Mouse (Mus musculus) ES-CJ7 (cell line): ENCODE results near the gene Casc3.
"Not testable (repeated sequence)": the region's sequence is repeated elsewhere in the genome, so short reads cannot be mapped to it uniquely, and the experiment has no call there.

Experiments
- DNase-seq: peaks from one replicate; pipeline ENCODE4 v3.0.0; 2011; ENCODE audit warnings: low read depth, low spot score

The Casc3 gene

DNA sequence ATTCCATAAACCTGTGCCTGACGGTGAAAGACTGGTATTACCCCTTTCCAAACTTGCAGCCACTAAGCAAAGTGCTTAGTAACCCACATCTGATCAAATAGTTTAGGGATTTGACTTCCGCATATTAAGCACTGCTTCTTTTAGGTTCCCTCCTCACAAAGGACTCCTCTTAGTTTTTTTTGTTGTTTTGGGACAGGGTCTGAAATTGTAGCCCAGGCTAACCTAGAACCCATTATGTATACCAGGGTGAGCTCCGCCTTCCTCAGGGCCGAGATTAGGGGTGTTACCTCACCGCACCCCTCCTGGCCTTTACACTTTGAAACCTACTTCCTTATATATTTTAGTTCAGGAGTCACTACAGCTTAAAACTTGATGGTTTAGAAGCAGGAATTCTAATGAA, 14.9 kb upstream of the Casc3 start:
- no peak for DNase-seq

DNA sequence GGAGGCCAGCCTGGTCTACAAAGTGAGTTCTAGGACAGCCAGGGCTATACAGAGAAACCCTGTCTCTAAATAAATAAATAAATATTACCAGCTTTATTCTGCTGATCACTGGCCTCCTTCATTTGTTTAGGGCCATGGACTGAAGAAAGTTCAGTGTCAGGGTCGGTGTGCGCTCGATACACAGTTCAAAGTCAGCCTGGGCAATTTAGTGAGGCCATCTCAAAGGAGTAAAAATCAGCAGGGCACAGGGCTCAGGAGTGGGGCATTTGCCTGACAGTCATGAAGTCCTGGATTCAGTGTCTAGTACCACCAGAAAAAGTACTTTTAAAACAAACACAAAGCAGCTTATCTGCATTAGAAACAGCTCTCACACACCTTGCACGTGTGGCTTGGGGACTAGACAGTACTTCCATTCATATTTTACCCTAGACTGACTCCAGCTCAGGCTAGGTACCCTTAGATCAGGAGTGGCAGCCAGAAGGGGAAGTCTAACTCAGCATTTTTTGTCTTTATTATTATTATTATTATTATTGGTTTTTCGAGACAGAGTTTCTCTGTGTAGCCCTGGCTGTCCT, 14.0 kb upstream of the Casc3 start:
- DNase-seq = no peak

DNA sequence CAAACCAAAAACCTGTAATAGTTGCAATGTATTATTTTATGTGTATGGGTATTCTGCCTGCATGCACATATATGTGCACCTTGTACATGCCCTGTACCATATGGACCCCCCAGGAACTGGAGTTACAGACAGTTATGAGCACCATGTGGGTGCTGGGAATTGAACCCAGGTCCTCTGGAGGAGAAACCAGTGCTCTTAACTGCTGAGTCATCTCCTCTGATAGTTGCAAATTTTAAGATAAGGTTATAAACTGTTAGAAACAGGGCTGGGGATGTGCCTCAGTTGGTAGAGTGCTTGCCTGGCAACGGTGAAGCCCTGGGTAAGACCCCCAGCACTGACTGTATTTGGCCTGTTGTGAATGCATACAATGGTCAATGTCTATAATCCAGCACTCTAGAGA, 13.3 kb upstream of the Casc3 start:
- no peak for DNase-seq

DNA sequence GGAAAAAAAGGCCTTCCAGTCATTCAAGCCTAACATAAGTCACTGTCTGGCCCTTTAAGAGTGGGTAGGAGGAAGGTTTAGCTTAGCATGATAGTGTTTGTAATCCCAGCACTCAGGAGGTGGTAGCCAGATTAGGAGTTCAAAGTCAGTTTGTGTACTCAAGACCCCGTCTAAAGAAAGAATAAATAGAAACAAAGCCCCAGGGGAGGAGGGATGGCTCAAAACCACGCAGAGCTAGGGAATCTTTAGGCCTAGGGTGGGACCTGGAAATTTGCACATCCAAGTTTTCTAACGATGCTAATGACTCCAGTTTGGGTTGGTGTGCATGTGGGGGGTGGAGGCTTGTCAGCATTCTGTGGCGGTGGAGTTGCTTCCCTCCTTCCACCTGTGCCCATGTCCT, 12.6 kb upstream of the Casc3 start:
- DNase-seq = peak; percentile 95

DNA sequence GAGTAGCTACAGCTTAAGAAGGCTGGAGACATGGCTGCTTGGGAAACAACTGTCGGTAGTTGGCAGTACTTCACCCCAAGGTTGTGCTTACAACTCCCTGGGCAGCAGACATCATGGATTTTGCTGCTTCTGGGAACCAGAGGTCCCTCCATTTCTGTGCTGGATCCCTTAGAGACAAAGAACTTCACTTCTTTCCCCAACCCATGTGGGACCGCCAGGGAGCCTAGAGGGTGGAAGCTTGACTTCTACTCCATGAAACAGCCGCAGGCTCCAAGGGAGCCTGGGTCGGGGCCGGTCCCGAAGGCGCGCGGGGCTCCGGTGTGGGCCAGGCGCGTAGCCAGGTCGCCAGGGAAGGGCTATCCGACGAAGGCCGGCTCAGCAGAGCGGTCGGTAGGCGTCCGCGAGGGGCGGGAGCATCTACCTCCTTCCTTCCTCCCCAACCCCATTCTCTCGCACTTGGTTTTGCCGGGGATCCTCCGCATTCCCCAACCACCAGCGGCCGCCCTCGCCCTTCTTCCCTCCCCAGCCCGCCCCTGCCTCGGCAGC, 10.2 kb upstream of the Casc3 start:
- DNase-seq = peak; percentile 73

DNA sequence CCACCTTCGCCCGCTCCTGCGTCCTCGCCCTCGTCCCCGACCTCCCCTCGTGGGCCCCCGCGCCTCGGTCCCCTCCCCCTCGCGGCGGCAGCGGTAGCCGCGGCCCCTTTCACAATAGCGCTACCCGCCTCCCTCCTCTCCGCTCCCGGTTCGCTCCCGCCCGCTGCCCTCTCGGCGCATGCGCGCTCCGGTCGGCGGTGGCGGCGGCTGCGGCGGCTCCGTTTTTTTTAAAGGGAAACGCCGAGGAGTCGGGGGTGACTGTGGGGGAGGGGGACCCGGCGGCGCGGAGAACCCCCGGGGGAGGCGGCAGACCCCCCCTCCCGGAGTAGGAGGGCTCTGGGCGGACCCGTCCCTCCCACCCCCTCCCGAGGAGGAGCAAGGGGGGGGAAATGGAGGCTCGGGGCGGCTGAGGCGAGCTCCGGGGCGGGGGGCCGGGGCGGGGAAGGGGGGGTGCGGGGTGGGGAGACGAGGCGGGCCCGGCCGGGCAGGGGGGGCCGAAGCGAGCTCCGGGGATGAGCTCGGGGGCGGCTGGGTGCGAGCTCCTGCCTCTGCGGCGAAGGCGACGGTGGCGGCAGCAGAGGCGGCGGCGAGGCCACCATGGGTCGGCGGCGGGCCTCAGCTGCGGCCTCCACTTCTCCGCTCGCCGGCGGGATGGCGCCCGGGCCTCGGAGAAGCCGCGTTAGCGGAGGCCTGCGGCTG, 9.5 kb upstream of the Casc3 start, which contains the start of gene Msl1:
Msl1 (plus strand) TSS at position 502 of the 699 bp plus-strand sequence.
- DNase-seq = peak; percentile 78

DNA sequence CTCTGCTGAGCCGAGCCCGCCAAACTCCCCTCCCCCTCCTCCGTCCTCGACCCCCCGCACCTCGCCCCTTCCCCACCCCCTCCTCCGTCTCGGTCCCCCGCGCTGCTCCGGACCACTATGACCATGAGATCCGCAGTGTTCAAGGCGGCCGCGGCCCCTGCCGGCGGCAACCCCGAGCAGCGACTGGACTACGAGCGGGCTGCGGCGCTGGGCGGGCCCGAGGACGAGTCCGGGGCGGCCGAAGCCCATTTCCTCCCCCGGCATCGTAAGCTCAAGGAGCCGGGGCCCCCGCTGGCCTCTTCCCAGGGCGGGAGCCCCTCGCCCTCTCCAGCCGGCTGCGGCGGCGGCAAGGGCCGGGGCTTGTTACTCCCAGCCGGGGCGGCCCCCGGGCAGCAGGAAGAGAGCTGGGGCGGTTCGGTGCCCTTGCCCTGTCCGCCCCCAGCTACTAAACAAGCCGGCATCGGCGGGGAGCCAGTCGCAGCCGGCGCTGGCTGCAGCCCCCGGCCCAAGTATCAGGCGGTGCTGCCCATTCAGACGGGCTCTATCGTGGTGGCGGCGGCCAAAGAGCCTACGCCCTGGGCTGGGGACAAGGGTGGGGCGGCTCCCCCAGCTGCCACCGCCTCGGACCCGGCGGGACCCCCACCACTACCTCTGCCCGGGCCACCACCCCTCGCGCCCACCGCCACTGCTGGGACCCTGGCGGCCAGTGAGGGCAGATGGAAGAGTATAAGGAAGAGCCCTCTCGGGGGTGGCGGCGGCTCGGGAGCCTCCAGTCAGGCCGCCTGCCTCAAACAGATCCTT, 8.8 kb upstream of the Casc3 start:
- DNase-seq = no peak

DNA sequence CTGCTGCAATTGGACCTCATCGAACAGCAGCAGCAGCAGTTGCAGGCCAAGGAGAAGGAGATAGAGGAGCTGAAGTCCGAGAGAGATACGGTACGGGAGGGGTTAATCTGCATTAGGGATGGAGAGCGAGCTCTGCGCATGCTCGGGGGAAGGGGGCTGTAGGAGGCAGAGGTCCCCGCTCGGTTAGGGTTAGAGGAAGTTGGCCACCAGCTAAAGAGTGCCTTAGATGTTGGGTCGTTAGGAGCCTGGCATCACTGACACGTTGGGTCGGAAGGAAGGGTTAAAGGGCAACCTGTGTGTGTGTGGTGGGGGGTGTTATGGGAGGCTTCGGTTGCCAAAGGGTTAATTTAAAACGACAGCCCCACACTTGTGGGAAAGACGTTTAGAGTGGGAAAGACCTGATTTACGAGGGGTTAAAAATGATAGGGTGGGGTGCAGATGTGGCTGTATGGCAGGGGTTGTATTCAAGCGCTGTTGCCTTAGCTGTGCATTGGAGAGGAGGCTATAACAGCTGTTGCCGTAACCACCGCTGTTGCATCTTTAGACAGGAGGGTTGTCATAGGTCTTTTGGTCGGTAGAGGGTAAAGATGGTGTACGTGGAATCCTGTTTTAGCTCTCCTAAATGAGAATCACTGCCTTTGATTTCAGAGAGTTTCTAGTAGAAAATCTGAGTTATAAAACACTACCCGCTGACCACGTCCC, 8.0 kb upstream of the Casc3 start:
- peak; percentile 88 for DNase-seq

DNA sequence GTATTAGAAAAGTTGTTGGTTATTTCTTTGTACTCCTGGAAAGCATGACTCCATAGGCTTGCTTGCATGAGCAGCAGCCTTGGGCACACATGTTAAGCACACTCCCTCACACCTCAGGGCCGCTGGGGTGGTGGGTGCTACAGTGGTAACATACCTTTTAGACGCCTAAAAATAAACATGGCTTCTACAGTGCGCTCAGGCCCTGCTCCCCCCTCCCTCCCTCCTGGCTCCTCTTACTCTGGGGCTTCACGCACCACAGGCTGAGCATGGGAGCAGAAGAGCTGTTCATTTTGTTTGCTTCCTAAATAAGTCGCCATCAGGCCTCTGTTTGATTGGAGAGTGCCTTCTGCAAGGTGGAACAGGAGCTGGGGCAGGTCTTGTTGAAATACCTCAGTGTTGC, 7.4 kb upstream of the Casc3 start:
- DNase-seq = no peak

DNA sequence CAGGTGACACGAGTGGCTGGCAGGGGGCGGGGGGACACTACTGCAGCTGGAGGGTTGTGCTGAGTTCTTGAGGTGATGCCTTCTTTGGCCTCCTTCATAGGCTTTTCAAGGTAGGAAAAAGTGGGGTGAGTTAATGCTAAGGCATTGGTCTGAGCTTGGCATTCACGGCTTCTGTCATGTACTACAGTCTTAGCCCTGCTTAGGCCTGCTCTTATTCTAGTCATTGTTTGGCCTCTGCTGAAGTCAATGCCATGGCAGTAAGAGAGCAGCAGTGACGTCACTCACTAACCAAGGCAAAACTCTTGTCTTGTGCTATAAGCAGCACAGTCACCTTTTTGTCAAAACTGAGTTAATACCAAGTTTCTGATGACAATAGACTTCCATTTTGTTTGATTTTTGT, 6.8 kb upstream of the Casc3 start:
- no peak for DNase-seq

DNA sequence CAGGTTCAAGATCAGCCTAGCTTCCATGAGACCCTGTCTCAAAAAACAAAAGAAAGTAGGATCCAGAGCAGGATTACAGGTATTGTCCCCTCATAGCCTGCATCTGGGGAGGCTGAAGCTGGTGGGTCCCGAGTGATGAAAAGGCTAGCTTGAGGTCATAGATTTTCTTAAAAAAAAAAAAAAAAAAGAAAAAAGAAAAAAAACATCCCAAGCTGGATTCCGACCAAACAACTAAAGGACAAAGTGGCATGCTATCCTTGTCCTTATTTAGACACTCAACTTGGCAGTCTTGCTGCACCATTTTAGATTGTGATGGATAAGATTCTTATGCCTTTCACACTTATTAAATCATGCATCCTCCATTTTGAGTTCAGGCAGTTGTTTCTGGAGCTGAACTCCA, 3.7 kb downstream of the Casc3 start:
- DNase-seq = no peak

DNA sequence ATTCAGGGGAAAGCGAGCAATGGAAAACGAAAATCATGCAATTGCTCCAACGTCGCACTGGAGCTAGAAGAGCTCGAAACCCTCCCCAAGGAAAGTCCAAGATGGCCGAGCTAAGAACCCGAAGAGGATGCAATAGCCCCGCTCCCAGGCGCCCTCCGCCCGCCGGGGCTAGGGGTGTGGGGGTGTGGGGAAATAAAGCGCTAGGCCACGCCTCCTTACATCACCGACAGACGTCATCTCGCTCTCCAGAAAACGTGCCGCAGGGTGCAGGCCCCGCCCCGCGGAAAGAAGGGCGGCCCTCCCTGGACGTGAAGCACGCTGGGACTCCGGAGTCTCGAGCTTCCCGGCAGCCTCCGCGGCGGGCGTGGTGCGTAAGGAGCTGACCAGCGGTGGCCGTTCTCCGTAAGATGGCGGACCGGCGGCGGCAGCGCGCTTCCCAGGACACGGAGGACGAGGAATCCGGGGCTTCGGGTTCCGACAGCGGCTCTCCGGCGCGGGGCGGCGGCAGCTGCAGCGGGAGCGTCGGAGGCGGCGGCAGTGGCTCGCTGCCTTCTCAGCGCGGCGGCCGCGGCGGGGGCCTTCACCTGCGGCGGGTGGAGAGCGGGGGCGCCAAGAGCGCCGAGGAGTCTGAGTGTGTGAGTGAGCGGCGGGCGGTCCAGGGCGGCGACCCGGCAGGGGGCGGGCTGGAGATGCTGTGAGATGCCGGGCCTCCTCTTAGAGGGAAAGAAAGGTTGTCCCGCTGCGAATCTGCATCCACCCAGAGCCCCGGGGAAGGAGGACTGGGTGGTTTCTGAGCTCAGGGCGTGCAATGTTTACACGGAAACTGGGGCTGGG, 5.0 kb downstream of the Casc3 start:
- DNase-seq = peak; percentile 99

DNA sequence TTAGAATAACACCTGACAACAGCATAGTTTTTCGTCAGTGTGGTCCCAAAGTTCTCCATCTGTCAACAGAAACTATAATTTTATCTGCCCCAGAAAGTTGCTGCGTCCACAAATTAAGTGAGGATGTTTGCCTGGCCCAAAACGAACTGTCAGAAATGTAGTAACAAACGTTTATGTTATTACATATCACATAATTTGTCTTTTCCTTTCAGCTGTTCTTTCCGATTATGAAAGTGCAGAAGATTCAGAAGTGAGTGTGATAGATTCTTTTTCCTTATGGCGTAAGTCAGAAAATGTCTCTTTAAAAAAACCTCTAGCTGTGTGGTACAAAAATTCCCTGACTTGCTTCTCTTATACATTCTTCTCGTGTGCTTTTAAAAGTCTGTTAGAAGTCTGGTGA, 6.0 kb downstream of the Casc3 start:
- no peak for DNase-seq

DNA sequence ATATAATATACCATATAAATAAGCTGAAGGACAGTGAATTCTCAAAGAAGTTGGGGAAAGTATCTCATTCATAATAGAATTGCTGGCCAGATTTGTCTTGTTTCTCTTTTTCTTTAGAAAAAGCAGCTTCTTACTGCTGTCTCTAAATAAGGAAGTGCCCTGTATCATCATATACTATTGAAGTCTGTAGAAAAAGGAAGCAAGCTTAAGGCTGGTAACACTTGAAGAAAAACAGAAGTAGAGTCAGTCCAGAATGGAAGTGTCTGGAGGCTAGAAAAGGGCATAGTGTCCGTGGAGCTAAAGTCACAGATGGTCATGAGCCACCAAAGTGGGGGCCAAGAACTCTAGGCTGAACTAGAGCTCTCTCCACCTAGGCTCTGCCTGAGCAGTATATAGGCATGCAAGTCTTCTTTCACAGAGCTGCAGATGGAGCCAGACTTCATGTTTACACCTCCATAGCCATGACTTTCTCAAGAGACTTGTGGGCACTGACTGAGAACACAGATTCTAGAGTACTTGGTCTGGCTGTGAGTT, 12.1 kb downstream of the Casc3 start:
- no peak for DNase-seq

DNA sequence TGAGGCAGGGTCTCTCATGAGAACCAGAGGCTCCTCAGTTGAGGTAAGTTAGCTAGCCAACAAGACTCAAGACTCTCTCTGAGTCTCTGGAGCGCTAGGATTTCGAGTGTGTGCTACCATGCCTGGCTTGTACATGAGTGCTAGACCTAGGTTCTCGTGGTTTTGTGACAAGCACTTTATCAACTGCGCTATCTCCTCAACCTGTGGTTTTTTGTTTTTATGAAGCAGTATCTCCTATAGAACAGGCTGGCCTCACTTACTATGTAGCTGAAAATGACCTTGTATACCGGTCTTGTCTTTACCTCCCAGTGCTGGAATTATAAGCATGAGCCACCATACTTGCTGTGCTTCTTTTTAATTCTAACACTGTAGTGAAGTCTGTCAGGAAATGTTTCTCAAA, 16.3 kb downstream of the Casc3 start:
- DNase-seq = no peak

DNA sequence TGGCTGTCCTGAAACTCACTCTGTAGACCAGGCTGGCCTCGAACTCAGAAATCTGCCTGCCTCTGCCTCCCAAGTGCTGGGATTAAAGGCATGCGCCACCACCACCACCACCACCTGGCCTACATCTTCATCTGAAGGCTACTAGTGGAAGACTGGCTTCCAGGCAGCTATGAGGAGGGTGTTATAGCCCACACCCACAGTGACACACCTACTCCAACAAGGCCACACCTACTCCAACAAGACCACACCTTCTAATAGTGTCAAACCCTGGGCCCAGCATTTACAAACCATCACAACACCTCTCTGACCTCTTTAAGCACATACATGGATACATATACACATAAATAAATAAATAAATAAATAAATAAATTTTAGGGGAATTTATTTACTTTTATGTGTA, 21.4 kb downstream of the Casc3 start:
- not testable (repeated sequence) for DNase-seq

DNA sequence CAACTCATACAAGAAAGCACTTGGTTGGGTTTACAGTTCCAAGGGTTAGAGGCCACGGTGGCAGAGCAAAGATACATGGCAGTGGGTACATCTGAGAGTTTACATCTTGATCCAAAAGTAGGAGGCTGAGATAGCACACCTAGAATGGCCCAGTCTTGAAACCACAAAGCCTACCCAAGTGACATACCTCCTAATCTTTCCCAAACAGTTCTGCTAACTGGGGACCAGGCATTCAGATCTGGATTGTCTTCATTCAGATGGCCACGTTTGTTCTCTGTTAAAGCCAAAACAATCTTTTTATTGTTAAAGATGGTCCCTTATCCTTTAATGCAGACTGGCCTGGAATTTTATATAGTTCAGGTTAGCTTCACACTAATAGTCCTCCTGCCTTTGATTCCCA, 23.2 kb downstream of the Casc3 start:
- DNase-seq = no peak

DNA sequence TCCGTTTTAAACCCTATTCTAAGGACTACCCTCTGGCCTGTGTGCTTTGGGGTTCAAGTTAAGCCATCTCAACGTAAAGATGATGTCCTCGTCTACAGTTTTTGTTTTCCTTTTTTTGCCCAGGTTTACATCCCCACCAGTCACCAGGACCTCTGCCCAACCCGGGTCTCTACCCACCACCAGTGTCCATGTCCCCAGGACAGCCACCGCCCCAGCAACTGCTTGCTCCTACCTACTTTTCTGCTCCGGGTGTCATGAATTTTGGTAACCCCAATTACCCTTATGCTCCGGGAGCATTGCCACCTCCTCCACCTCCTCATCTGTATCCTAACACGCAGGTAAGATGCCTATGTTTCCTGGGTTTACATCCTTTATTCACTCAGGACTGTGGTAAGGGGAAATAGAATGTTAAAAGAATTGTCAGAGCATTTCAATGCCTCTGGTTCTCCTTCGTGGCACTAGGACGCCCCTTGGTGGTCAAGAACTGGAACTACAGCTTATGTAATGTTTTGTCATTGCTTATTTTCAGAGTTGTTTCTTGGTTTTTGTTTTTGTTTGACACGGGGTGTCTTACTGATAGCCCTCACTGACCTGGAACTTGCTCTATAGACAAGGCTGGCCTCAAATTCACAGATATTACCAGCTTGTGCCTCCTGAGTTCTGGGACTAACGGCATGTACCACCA, 24.5 kb downstream of the Casc3 start:
- peak; percentile 43 for DNase-seq

DNA sequence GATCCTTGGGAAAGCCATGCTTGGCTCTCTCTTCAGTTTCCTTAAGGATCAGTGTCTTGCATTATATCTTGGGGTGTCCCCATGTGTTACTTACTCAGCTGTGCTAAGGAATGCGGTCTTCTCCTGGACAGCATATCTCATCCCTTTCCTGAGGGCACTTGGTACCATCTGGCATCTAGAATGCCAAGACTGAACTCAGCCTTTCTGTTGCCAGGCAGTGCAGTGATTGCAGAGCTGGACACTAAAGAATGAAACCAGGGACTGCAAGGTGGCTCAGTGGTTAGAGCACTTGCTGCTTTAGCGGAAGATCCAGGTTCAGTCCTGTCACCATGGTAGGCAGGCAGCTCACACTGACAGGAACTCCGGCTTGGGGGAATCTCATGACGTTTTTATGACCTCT, 25.2 kb downstream of the Casc3 start:
- DNase-seq = no peak

DNA sequence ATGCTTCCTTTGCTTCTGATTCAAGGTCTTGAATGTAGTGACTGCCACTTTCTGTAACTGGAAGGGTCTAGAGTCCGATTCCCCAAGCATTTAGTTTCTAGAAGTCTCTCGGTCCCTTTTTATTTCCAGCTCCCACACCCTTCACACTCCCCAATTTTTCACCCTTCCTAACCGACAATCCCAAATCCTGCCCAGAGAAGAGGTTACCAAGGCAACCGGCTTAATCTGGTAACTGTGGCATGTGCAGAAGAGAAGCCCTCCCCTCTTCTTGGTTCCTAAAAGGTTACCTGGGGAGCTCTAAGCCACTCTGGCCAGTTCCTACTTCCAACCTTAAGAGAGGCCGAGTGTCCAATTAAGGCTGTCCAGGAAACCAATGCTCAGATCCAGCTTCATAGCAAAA, 30.6 kb downstream of the Casc3 start:
- DNase-seq = no peak
